9 mouse cellular contexts compared by ENCODE assay signal in genomic region chr11:103952635-103953031, GRCm38 (mm10). TPM values are rescaled to one million over a fixed set of nuclear protein-coding genes. Genes with fewer than 3 reads are reported as not detected.
DNase-seq lines count a peak whose midpoint lies in the region; ATAC-seq and TF ChIP-seq lines count a peak whose summit lies in the region.
"Had no signal": no experiment of that assay in that cellular context is flagged by ENCODE, and none has a peak within 500 bp of the region (broad histone marks: within the 10 kb centered on the region; RNA-seq: fewer than 3 reads in every experiment).

No protein-coding gene starts in this region.

- TF ChIP-seq CTCF in embryonic fibroblast, embryonic 13.5 days (IDR thresholded peaks at IDR 0.05; ENCODE audit: borderline replicate concordance, insufficient read depth, low read length): no peak

- TF ChIP-seq POLR2A in embryonic fibroblast, embryonic 13.5 days (IDR thresholded peaks at IDR 0.05; ENCODE audit: low read depth, low read length): no peak
- no peak for TF ChIP-seq POLR2A in myocyte (IDR thresholded peaks at IDR 0.05; ENCODE audit: insufficient read length, low read depth)

- H3K9me3 ChIP-seq in liver, embryonic 11.5 days (ENCODE audit: control insufficient read depth, low read length): no peaks in the 10 kb centered on the region
- H3K9me3 ChIP-seq in intestine, embryonic 15.5 days: no peaks in the 10 kb centered on the region

- ATAC-seq in liver, embryonic 11.5 days (replicated peaks; ENCODE audit: low FRiP score): no peak
- ATAC-seq in intestine, embryonic 15.5 days: no peak

- no peaks in the 10 kb centered on the region for H3K27me3 ChIP-seq in liver, embryonic 11.5 days (replicated peaks; ENCODE audit: control insufficient read depth, insufficient read depth, low read length)
- H3K27me3 ChIP-seq in intestine, embryonic 15.5 days (replicated peaks): no peaks in the 10 kb centered on the region
- H3K27me3 ChIP-seq in myocyte (ENCODE audit: control insufficient read depth, insufficient read depth, insufficient read length): no peaks in the 10 kb centered on the region

- 57% methylated on average over 5 of the region's 5 CpGs for WGBS in liver, embryonic 11.5 days
- 79% methylated on average over 5 of the region's 5 CpGs for WGBS in intestine, embryonic 15.5 days

- no peak for DNase-seq in liver, embryonic 11.5 days (ENCODE audit: low spot score)
- no peak for DNase-seq in liver
- DNase-seq in layer of hippocampus, adult 9-11 months: no peak
- no peak for DNase-seq in thymus, adult 18-20 months
- no peak for DNase-seq in lung, postnatal 36 days
- DNase-seq: gastrocnemius, postnatal 25 days had no signal

- H3K36me3 ChIP-seq in liver, embryonic 11.5 days (ENCODE audit: control insufficient read depth, insufficient read depth, low read length): no peaks in the 10 kb centered on the region
- H3K36me3 ChIP-seq in intestine, embryonic 15.5 days: no peaks in the 10 kb centered on the region
- no peaks in the 10 kb centered on the region for H3K36me3 ChIP-seq in myocyte (ENCODE audit: control insufficient read depth, insufficient read depth)

- no peak overlapping the region for H3K27ac ChIP-seq in liver, embryonic 11.5 days (ENCODE audit: low read depth, low read length)
- no peak overlapping the region for H3K27ac ChIP-seq in embryonic fibroblast, embryonic 13.5 days (ENCODE audit: insufficient read depth, low read length)
- H3K27ac ChIP-seq in intestine, embryonic 15.5 days: no peak overlapping the region

- H3K79me2 ChIP-seq in myocyte (ENCODE audit: control insufficient read depth, insufficient read depth): peaks cover 31% of the 10 kb centered on the region

- peak overlapping the region; percentile 86 for H3K4me3 ChIP-seq in liver, embryonic 11.5 days (ENCODE audit: low read depth, low read length)
- peak overlapping the region; percentile 5; the same call in 1 of the 2 replicates for H3K4me3 ChIP-seq in embryonic fibroblast, embryonic 13.5 days (ENCODE audit: insufficient read depth, low read length)
- 0 out of 2 replicates have a peak overlapping the region, but pooled peaks have one; percentile 84 for H3K4me3 ChIP-seq in intestine, embryonic 15.5 days (replicated peaks)
- H3K4me3 ChIP-seq in myocyte: peak overlapping the region; percentile 93

- peak overlapping the region; percentile 84 for H3K4me2 ChIP-seq in liver, embryonic 11.5 days
- peak overlapping the region; percentile 75 for H3K4me2 ChIP-seq in intestine, embryonic 15.5 days (replicated peaks)
- peak overlapping the region; percentile 98 for H3K4me2 ChIP-seq in myocyte (ENCODE audit: low read depth)

- peaks cover 17% of the 10 kb centered on the region for H3K4me1 ChIP-seq in liver, embryonic 11.5 days (replicated peaks; ENCODE audit: control insufficient read depth, insufficient read depth, low read length)
- peaks cover 6% of the 10 kb centered on the region; the same call in 1 of the 2 replicates for H3K4me1 ChIP-seq in embryonic fibroblast, embryonic 13.5 days (ENCODE audit: control insufficient read depth, insufficient read depth, low read length)
- H3K4me1 ChIP-seq in intestine, embryonic 15.5 days (replicated peaks): 0 out of 2 replicates have a peak, but pooled peaks cover 8% of the 10 kb centered on the region

- H3ac ChIP-seq in myocyte (ENCODE audit: control insufficient read depth, insufficient read length): peak overlapping the region; percentile 67

- peak overlapping the region; percentile 41 for H3K9ac ChIP-seq in liver, embryonic 11.5 days (ENCODE audit: low read depth, low read length)
- H3K9ac ChIP-seq in intestine, embryonic 15.5 days: peak overlapping the region; percentile 93; the same call in 1 of the 2 replicates

TF ChIP-seq in myocyte, 11 proteins besides CTCF, POLR2A, EP300 and RAD21:
- TF ChIP-seq TCF12 (IDR thresholded peaks at IDR 0.05; ENCODE audit: insufficient read depth, poor library complexity, severe bottlenecking): no peak
- no peak for TF ChIP-seq USF1 (IDR thresholded peaks at IDR 0.05; ENCODE audit: low read depth)
- no peak for TF ChIP-seq MYOG (IDR thresholded peaks at IDR 0.05; ENCODE audit: control insufficient read depth in 1 of 3, insufficient read depth in 1 of 3, insufficient read length in 2 of 3, low read depth in 2 of 3)
- no peak for TF ChIP-seq CEBPB (IDR thresholded peaks at IDR 0.05; ENCODE audit: insufficient read depth, poor library complexity, severe bottlenecking)
- no peak for TF ChIP-seq REST (IDR thresholded peaks at IDR 0.05; ENCODE audit: insufficient read depth, insufficient read length)
- TF ChIP-seq SRF (IDR thresholded peaks at IDR 0.05; ENCODE audit: control insufficient read depth, insufficient read length, low read depth): no peak
- no peak for TF ChIP-seq TCF3 (IDR thresholded peaks at IDR 0.05; ENCODE audit: insufficient read length, low read depth)
- TF ChIP-seq E2F4 (IDR thresholded peaks at IDR 0.05; ENCODE audit: insufficient read depth): no peak
- no peak for TF ChIP-seq MYOD1 (IDR thresholded peaks at IDR 0.05; ENCODE audit: control insufficient read depth in 1 of 3, insufficient read length in 2 of 3, low read depth in 2 of 3)
- no peak for TF ChIP-seq MAX (IDR thresholded peaks at IDR 0.05; ENCODE audit: low read depth)

RNA-seq across cellular contexts. Expression of gene Nsf, which starts 1.2 kb away (rescaled TPM):
- 50.3 and 54.3 TPM in 2 replicates for polyA plus RNA-seq in liver, embryonic 11.5 days (2014; fragmentation: Nextera tagmentation; extraction: Ambion mirVana)
- polyA plus RNA-seq in embryonic fibroblast, embryonic 13.5 days (2011; ENCODE audit: insufficient read length, low read depth, missing spikeins): 37.5 and 41.6 TPM in 2 replicates
- polyA plus RNA-seq in intestine, embryonic 15.5 days (2015; fragmentation: Nextera tagmentation; extraction: Ambion mirVana): 47.9 and 50.0 TPM in 2 replicates
- 17.2 TPM for polyA plus RNA-seq in myocyte (2012; fragmentation: generic; extraction: Trizol)

RNA-seq across cellular contexts. Expression of gene Arf2, which starts 13.9 kb away (rescaled TPM):
- polyA plus RNA-seq in liver, embryonic 11.5 days (2014; fragmentation: Nextera tagmentation; extraction: Ambion mirVana): 28.2 and 32.7 TPM in 2 replicates
- polyA plus RNA-seq in embryonic fibroblast, embryonic 13.5 days (2011; ENCODE audit: insufficient read length, low read depth, missing spikeins): 52.9 and 61.6 TPM in 2 replicates
- 43.6 and 48.2 TPM in 2 replicates for polyA plus RNA-seq in intestine, embryonic 15.5 days (2015; fragmentation: Nextera tagmentation; extraction: Ambion mirVana)
- polyA plus RNA-seq in myocyte (2012; fragmentation: generic; extraction: Trizol): 23.0 TPM

Comparison
In these comparisons a context has a peak if more than half of its experiments do, and no peak if none do; other contexts are left out.
1. H3K4me3 ChIP-seq: peak in every context shown above with its lines; median percentile 93 in myocyte; 86 in liver, embryonic 11.5 days; 84 in intestine, embryonic 15.5 days; 5 in embryonic fibroblast, embryonic 13.5 days.